Mouse (Mus musculus) CH12.LX (cell line): ENCODE results near the gene Hnrnpul1. TPM values are rescaled to one million over a fixed set of nuclear protein-coding genes. Genes with fewer than 3 reads are reported as not detected.

Experiments used
- DNase-seq: peaks from one replicate; pipeline ENCODE4 v3.0.0-alpha.2; 2013; ENCODE audit errors: extremely low read depth
- H3K27ac ChIP-seq: 2 replicates; pipeline ENCODE4 v1.5.1; 2012; ENCODE audit warnings: low read depth, mild to moderate bottlenecking, control low read depth, moderate library complexity; ENCODE audit not compliant: insufficient read depth
- H3K27me3 ChIP-seq: replicated peaks from 2 replicates; pipeline ENCODE3; 2012; ENCODE audit warnings: inconsistent platforms
- H3K36me3 ChIP-seq, 2 experiments: replicated peaks in 1 of 2; 2 replicates each; pipeline versions ENCODE3 to v1.6.1; 2012; ENCODE audit warnings: inconsistent platforms in 1 of 2, low read length in 1 of 2, mild to moderate bottlenecking in 1 of 2, mixed read lengths in 1 of 2, moderate library complexity in 1 of 2; ENCODE audit not compliant: control insufficient read depth in 1 of 2, insufficient read depth in 1 of 2
- H3K4me1 ChIP-seq, 2 experiments: 2 replicates each; pipeline ENCODE4 v1.6.1; 2012; ENCODE audit warnings: inconsistent platforms in 1 of 2, moderate library complexity in 1 of 2; ENCODE audit not compliant: insufficient read depth in 2 of 2, control insufficient read depth in 1 of 2
- H3K4me2 ChIP-seq: 2 replicates; pipeline ENCODE4 v1.6.1; 2012; ENCODE audit warnings: low read depth, mild to moderate bottlenecking, control low read depth; ENCODE audit not compliant: poor library complexity, insufficient read depth, severe bottlenecking
- H3K4me3 ChIP-seq, 3 experiments: fragments of 150-350 bp in 1 of 3; sonication (generic) in 1 of 3; replicated peaks in 1 of 3; 2 replicates each; pipeline versions ENCODE3 to v1.5.1; 2011 to 2012; ENCODE audit warnings: low read depth in 2 of 3, low read length in 2 of 3, mild to moderate bottlenecking in 2 of 3, moderate library complexity in 2 of 3, control low read depth in 1 of 3, improper control_type of control experiment in 1 of 3, inconsistent platforms in 1 of 3, mixed read lengths in 1 of 3; ENCODE audit not compliant: poor library complexity in 1 of 3
- H3K79me2 ChIP-seq: replicated peaks from 2 replicates; pipeline ENCODE4 v1.6.1; 2012; ENCODE audit warnings: mild to moderate bottlenecking, moderate library complexity; ENCODE audit not compliant: control insufficient read depth, poor library complexity, insufficient read depth, severe bottlenecking; ENCODE audit errors: extremely low read depth
- H3K9ac ChIP-seq: 2 replicates; pipeline ENCODE4 v1.6.1; 2012; ENCODE audit warnings: low read depth, mild to moderate bottlenecking, control low read depth, moderate library complexity; ENCODE audit not compliant: insufficient read depth
- H3K9me3 ChIP-seq: replicated peaks from 2 replicates; pipeline ENCODE3; 2012; ENCODE audit warnings: low read length, inconsistent platforms, mixed read lengths
- CHD1 ChIP-seq: IDR thresholded peaks from 2 replicates; pipeline ENCODE4 v1.6.1; 2012; ENCODE audit warnings: low read depth, low read length, improper control_type of control experiment, inconsistent platforms
- CHD2 ChIP-seq: IDR thresholded peaks from 2 replicates; pipeline ENCODE4 v1.6.1; 2011; ENCODE audit warnings: low read length, improper control_type of control experiment
- ELF1 ChIP-seq: IDR thresholded peaks from 2 replicates; pipeline ENCODE4 v1.6.1; 2014; ENCODE audit warnings: low read depth, mild to moderate bottlenecking, inconsistent platforms, low read length, improper control_type of control experiment
- ETS1 ChIP-seq: conservative IDR thresholded peaks from 2 replicates; pipeline ENCODE4 v1.6.1; 2012; ENCODE audit warnings: low read depth, mild to moderate bottlenecking, inconsistent platforms, low read length, improper control_type of control experiment, moderate library complexity
- HCFC1 ChIP-seq: IDR thresholded peaks from 2 replicates; pipeline ENCODE4 v1.6.1; 2012; ENCODE audit warnings: low read depth, mild to moderate bottlenecking, inconsistent platforms, low read length, improper control_type of control experiment
- KAT2A ChIP-seq: IDR thresholded peaks from 2 replicates; pipeline ENCODE4 v1.6.1; 2012; ENCODE audit warnings: low read length, improper control_type of control experiment, inconsistent platforms; ENCODE audit not compliant: insufficient replicate concordance
- MYC ChIP-seq: IDR thresholded peaks from 2 replicates; pipeline ENCODE4 v1.6.1; 2011; ENCODE audit warnings: low read depth, mild to moderate bottlenecking, improper control_type of control experiment, low read length
- NELFE ChIP-seq: IDR thresholded peaks from 2 replicates; pipeline ENCODE4 v1.6.1; 2011; ENCODE audit warnings: low read depth, low read length, improper control_type of control experiment
- NRF1 ChIP-seq: IDR thresholded peaks from 2 replicates; pipeline ENCODE4 v1.6.1; 2014; ENCODE audit warnings: low read depth, mild to moderate bottlenecking, inconsistent platforms, low read length, improper control_type of control experiment, moderate library complexity
- PAX5 ChIP-seq: IDR thresholded peaks from 2 replicates; pipeline ENCODE4 v1.6.1; 2012; ENCODE audit warnings: low read length, inconsistent platforms, mixed read lengths
- POLR2A ChIP-seq: IDR thresholded peaks from 2 replicates; pipeline ENCODE4 v1.6.1; 2011; ENCODE audit warnings: low read depth, mild to moderate bottlenecking, improper control_type of control experiment, low read length
- RAD21 ChIP-seq: IDR thresholded peaks from 2 replicates; pipeline ENCODE4 v1.6.1; 2011; ENCODE audit warnings: low read depth, mild to moderate bottlenecking, low read length, improper control_type of control experiment, moderate library complexity
- SIN3A ChIP-seq: IDR thresholded peaks from 2 replicates; pipeline ENCODE4 v1.6.1; 2012; ENCODE audit warnings: low read length, improper control_type of control experiment, inconsistent platforms
- SMC3 ChIP-seq: IDR thresholded peaks from 2 replicates; pipeline ENCODE4 v1.6.1; 2011; ENCODE audit warnings: low read depth, low read length, improper control_type of control experiment
- ZC3H11A ChIP-seq: IDR thresholded peaks from 2 replicates; pipeline ENCODE4 v1.6.1; 2012; ENCODE audit warnings: low read depth, mild to moderate bottlenecking, inconsistent platforms, low read length, improper control_type of control experiment
- ZNF384 ChIP-seq: IDR thresholded peaks from 2 replicates; pipeline ENCODE4 v1.6.1; 2012; ENCODE audit warnings: low read depth, low read length, improper control_type of control experiment, inconsistent platforms
- dilution Hi-C: fragments of 300-500 bp; cut with MboI; formaldehyde crosslinking; loops from 2 replicates; pipeline ENCODE4 v1.14.3; 2020; ENCODE audit warnings: low sequenced_read_pairs; ENCODE audit not compliant: extremely low pct_unique_long_range_greater_than_20kb, extremely low pct_ligation_motif_present
- in situ Hi-C: fragments of 300-500 bp; cut with MboI; formaldehyde crosslinking; loops from 3 replicates; pipeline ENCODE4 v1.14.3; 2019; ENCODE audit warnings: low sequenced_read_pairs, low pct_ligation_motif_present, low pct_unique_long_range_greater_than_20kb, mixed read lengths
- polyA plus RNA-seq: library from polyadenylated mRNA; unstranded; fragments of >175 nt; gene quantifications from 2 replicates; pipeline ENCODE4 v1.2.1, GENCODE M21; 2012; ENCODE audit warnings: low read depth; ENCODE audit not compliant: insufficient read length
- total RNA-seq, 2 experiments: library from RNA; depleted of rRNA; stranded (reverse); fragments of 300-350 nt in 1 of 2; fragments of >200 nt in 1 of 2; gene quantifications; 2 replicates each; pipeline ENCODE4 v1.2.3; 2012 to 2014

Hnrnpul1 gene
- total and polyA plus RNA-seq, 3 experiments = 52.6 to 188 (median 72.2) TPM

DNA sequence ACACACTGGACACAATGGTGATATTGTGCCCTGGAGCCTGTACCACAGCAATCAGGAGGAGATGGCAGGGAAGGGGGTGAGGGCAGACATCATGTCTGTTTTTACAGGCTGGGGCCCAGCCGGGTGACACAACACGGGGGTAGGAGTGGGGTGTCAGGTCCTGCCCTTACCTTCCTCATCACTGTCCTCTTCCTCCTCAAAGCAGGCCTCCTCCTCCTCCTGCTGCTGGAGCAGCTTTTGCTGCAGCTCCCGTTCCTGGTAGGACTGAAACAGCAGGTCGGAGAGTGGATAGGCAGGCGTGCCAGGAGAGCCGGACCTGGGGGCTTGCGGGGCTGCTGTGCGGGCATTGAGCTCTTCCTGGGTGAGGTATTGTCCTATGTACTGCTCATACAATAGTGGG is 40.0 kb downstream of the Hnrnpul1 start:
- peaks cover 24 to 61% of the 10 kb centered on the region in 2 experiments for H3K4me1 ChIP-seq

DNA sequence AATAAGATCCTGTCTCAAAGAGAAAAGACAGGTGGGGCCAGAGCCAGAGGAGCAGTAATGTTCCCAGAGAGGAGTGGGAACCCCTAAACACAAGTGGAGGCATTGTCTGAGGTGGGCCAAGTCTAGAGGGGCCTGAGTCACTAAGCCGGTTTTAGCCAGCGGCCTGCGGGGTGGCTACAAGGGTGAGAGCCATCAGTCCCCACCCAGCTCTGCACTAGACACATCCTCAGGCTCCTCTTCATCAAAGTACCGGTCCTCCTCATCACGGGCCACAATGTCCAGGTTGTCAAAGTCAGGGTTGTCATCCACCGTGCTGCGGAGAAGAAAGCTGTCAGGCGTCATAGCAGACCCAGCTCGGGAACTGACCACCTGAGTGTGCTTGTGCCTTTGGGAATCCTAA is 41.8 kb downstream of the Hnrnpul1 start:
- peaks cover 26 to 69% of the 10 kb centered on the region in 2 experiments for H3K4me1 ChIP-seq
- peaks cover 55 to 84% of the 10 kb centered on the region in 2 experiments for H3K36me3 ChIP-seq
- no peaks in the 10 kb centered on the region for H3K27me3 ChIP-seq
- DNase-seq = no peak
- in situ Hi-C loops (no loop called here), dilution Hi-C loops (no loop called here)
- no peak overlapping the region for H3K9ac ChIP-seq
- no peaks in the 10 kb centered on the region for H3K9me3 ChIP-seq
- no peak overlapping the region for H3K27ac ChIP-seq
- H3K79me2 ChIP-seq = peaks cover 11% of the 10 kb centered on the region
- no peak for TF ChIP-seq KAT2A
- TF ChIP-seq POLR2A = no peak
- TF ChIP-seq SMC3 = no peak
- TF ChIP-seq RAD21 = no peak
- no peak for TF ChIP-seq NRF1
- no peak for TF ChIP-seq CHD1
- TF ChIP-seq NELFE = no peak
- no peak for TF ChIP-seq ZNF384
- TF ChIP-seq MYC = no peak
- TF ChIP-seq HCFC1 = no peak
- no peak for TF ChIP-seq SIN3A
- TF ChIP-seq CHD2 = no peak
- H3K4me3 ChIP-seq = no peak overlapping the region
- no peak overlapping the region for H3K4me2 ChIP-seq

More for the DNA sequence above, 40.0 kb downstream of the Hnrnpul1 start:
- Histone ChIP-seq H3K9ac (no peak overlapping the region), H3K79me2 (peaks cover 15% of the 10 kb centered on the region), H3K9me3 (no peaks in the 10 kb centered on the region), H3K4me2 (no peak overlapping the region), H3K27me3 (no peaks in the 10 kb centered on the region), H3K4me3 (no peak overlapping the region), H3K36me3 (peaks cover 53 to 76% of the 10 kb centered on the region in 2 experiments), H3K27ac (no peak overlapping the region)
- TF ChIP-seq ETS1 (no peak), CHD2 (no peak), RAD21 (no peak), NELFE (no peak), HCFC1 (no peak), ZC3H11A (no peak), PAX5 (no peak), ELF1 (no peak), SIN3A (no peak)
- in situ Hi-C loops = no loop called here
- DNase-seq = no peak
- dilution Hi-C loops = no loop called here
